Mouse (Mus musculus) midbrain, embryonic 16.5 days (tissue): ENCODE results near the gene Grk4. TPM values are rescaled to one million over a fixed set of nuclear protein-coding genes. Genes with fewer than 3 reads are reported as not detected.
A peak's percentile ranks its signal among the peaks of the same experiment; 100 is the strongest.

Source experiments
- ATAC-seq: fragments of 200-750 bp; cut with Nextera tagmentation; 2 replicates; pipeline ENCODE4 v1.8.0; 2017; ENCODE audit warnings: moderate TSS enrichment
- H3K27ac ChIP-seq: fragments of 300-500 bp; sonication (generic); 2 replicates; pipeline ENCODE4 v1.5.1; 2014; ENCODE audit warnings: mild to moderate bottlenecking, low read length, mixed read lengths
- H3K27me3 ChIP-seq: fragments of 300-500 bp; sonication (generic); 2 replicates; pipeline ENCODE4 v1.6.1; 2014; ENCODE audit warnings: low read depth, low read length, mixed read lengths; ENCODE audit not compliant: control insufficient read depth, insufficient read depth
- H3K36me3 ChIP-seq: fragments of 300-500 bp; sonication (generic); 2 replicates; pipeline ENCODE4 v1.6.1; 2014; ENCODE audit warnings: mild to moderate bottlenecking, low read length, moderate library complexity, mixed read lengths; ENCODE audit not compliant: control insufficient read depth, insufficient read depth
- H3K4me1 ChIP-seq: fragments of 300-500 bp; sonication (generic); 2 replicates; pipeline ENCODE4 v1.6.1; 2014; ENCODE audit warnings: mild to moderate bottlenecking, low read length, mixed read lengths; ENCODE audit not compliant: control insufficient read depth, insufficient read depth
- H3K4me2 ChIP-seq: fragments of 300-500 bp; sonication (generic); 2 replicates; pipeline ENCODE4 v1.6.1; 2014; ENCODE audit warnings: mild to moderate bottlenecking, low read length, mixed read lengths
- H3K4me3 ChIP-seq: fragments of 300-500 bp; sonication (generic); 2 replicates; pipeline ENCODE4 v1.5.1; 2014; ENCODE audit warnings: low read depth, mild to moderate bottlenecking, low read length, moderate library complexity, mixed read lengths
- H3K9ac ChIP-seq: fragments of 300-500 bp; sonication (generic); 2 replicates; pipeline ENCODE4 v1.6.1; 2014; ENCODE audit warnings: low read depth, low read length, mixed read lengths
- H3K9me3 ChIP-seq: fragments of 300-500 bp; sonication (generic); replicated peaks from 2 replicates; pipeline ENCODE4 v1.6.1; 2014; ENCODE audit warnings: mild to moderate bottlenecking, low read length, mixed read lengths; ENCODE audit not compliant: control insufficient read depth, poor library complexity, severe bottlenecking
- WGBS: fragments of 180-500 bp; shearing (Covaris S2); extraction: QIAGEN DNeasy Blood & Tissue Kit; methylation state at CpG from one replicate; pipeline ENCODE4 v1.1.7; 2014; 5-methylcytosine and 5-hydroxymethylcytosine counted together
- polyA plus RNA-seq: library from polyadenylated mRNA; unstranded; fragments of >200 nt; fragmentation: Nextera tagmentation; extraction: Ambion mirVana; gene quantifications from 2 replicates; pipeline ENCODE4 v1.2.1, GENCODE M21; 2015

Grk4 gene
- polyA plus RNA-seq = 2.8 and 3.2 TPM in 2 replicates

- Histone ChIP-seq H3K27me3 (no peaks in the 10 kb centered on the region), H3K4me2 (peak within 1 kb of the TSS; percentile 65), H3K4me1 (peaks cover 8% of the 10 kb centered on the region), H3K27ac (peak within 1 kb of the TSS; percentile 82), H3K9ac (peak within 1 kb of the TSS; percentile 73), H3K9me3 (no peaks in the 10 kb centered on the region), H3K4me3 (peak within 1 kb of the TSS; percentile 59), H3K36me3 (peaks cover 9% of the 10 kb centered on the region; the same call in 1 of the 2 replicates)
- WGBS = under 1% methylated on average over 60 of the region's 60 CpGs
- peak; percentile 100 for ATAC-seq
These were observed at the start of gene Grk4, which contains the start of gene Nop14 for GRCm38 (mm10) chr5:34659686-34660590. Gene Grk4 (plus strand): TSS chr5:34660379. Gene Nop14 (minus strand): TSS chr5:34660148.

- no peak overlapping the region for H3K27ac ChIP-seq
- peaks cover 11% of the 10 kb centered on the region for H3K4me1 ChIP-seq
- no peaks in the 10 kb centered on the region for H3K27me3 ChIP-seq
- WGBS = 100% methylated on average over 2 of the region's 2 CpGs
- no peak overlapping the region for H3K4me2 ChIP-seq
- H3K9me3 ChIP-seq = no peaks in the 10 kb centered on the region
- no peak overlapping the region for H3K9ac ChIP-seq
- no peak overlapping the region for H3K4me3 ChIP-seq
- no peak for ATAC-seq
- H3K36me3 ChIP-seq = peaks cover 39% of the 10 kb centered on the region
These were observed 27.2 kb upstream of the Grk4 start for GRCm38 (mm10) chr5:34632996-34633395.

- no peak overlapping the region for H3K4me2 ChIP-seq
- H3K4me3 ChIP-seq = no peak overlapping the region
- peaks cover 11% of the 10 kb centered on the region for H3K4me1 ChIP-seq
- no peaks in the 10 kb centered on the region for H3K27me3 ChIP-seq
- H3K9ac ChIP-seq = no peak overlapping the region
- H3K27ac ChIP-seq = no peak overlapping the region
- H3K36me3 ChIP-seq = peaks cover 33% of the 10 kb centered on the region
- no peak for ATAC-seq
- 70% methylated on average over 4 of the region's 4 CpGs for WGBS
- H3K9me3 ChIP-seq = no peaks in the 10 kb centered on the region
These were observed 26.5 kb upstream of the Grk4 start for GRCm38 (mm10) chr5:34633641-34634040.

GRCm38 (mm10) chr5:34634746-34635400, 25.3 kb upstream of the Grk4 start:
- Histone ChIP-seq H3K9ac (no peak overlapping the region), H3K9me3 (no peaks in the 10 kb centered on the region), H3K27me3 (no peaks in the 10 kb centered on the region), H3K36me3 (peaks cover 23% of the 10 kb centered on the region), H3K27ac (no peak overlapping the region), H3K4me3 (no peak overlapping the region), H3K4me1 (peaks cover 11% of the 10 kb centered on the region), H3K4me2 (no peak overlapping the region)
- WGBS = 89% methylated on average over 13 of the region's 13 CpGs
- ATAC-seq = no peak

- no peaks in the 10 kb centered on the region for H3K9me3 ChIP-seq
- no peak overlapping the region; the same call in 1 of the 2 replicates for H3K27ac ChIP-seq
- peak overlapping the region; percentile 87 for H3K9ac ChIP-seq
- peak overlapping the region; percentile 45 for H3K4me3 ChIP-seq
- peaks cover 11% of the 10 kb centered on the region for H3K4me1 ChIP-seq
- H3K36me3 ChIP-seq = peaks cover 28% of the 10 kb centered on the region
- WGBS = 62% methylated on average over 10 of the region's 10 CpGs
- H3K27me3 ChIP-seq = no peaks in the 10 kb centered on the region
- peak overlapping the region; percentile 68 for H3K4me2 ChIP-seq
- ATAC-seq = no peak
These were observed 24.4 kb upstream of the Grk4 start for GRCm38 (mm10) chr5:34635665-34636192.

- peak within 1 kb of the TSS; percentile 93 for H3K27ac ChIP-seq
- H3K27me3 ChIP-seq = no peaks in the 10 kb centered on the region
- under 1% methylated on average over 47 of the region's 48 CpGs for WGBS
- H3K9ac ChIP-seq = peak within 1 kb of the TSS; percentile 87
- peaks cover 11% of the 10 kb centered on the region for H3K4me1 ChIP-seq
- H3K36me3 ChIP-seq = peaks cover 25% of the 10 kb centered on the region
- peak; percentile 94 for ATAC-seq
- H3K4me2 ChIP-seq = peak within 1 kb of the TSS; percentile 68
- no peaks in the 10 kb centered on the region for H3K9me3 ChIP-seq
- peak within 1 kb of the TSS; percentile 45 for H3K4me3 ChIP-seq
These were observed 23.5 kb upstream of the Grk4 start, which contains the start of gene Mfsd10 for GRCm38 (mm10) chr5:34636481-34637287. Gene Mfsd10 (minus strand): TSS chr5:34637212.

GRCm38 (mm10) chr5:34637591-34638156, 22.5 kb upstream of the Grk4 start:
- H3K27ac ChIP-seq = no peak overlapping the region
- H3K9ac ChIP-seq = no peak overlapping the region
- H3K36me3 ChIP-seq = peaks cover 19% of the 10 kb centered on the region
- no peak overlapping the region for H3K4me3 ChIP-seq
- H3K4me1 ChIP-seq = peaks cover 11% of the 10 kb centered on the region
- H3K4me2 ChIP-seq = no peak overlapping the region
- WGBS = 80% methylated on average over 7 of the region's 7 CpGs
- H3K27me3 ChIP-seq = no peaks in the 10 kb centered on the region
- H3K9me3 ChIP-seq = no peaks in the 10 kb centered on the region
- no peak for ATAC-seq

GRCm38 (mm10) chr5:34641991-34642390, 18.2 kb upstream of the Grk4 start:
- H3K4me2 ChIP-seq = no peak overlapping the region
- H3K27ac ChIP-seq = no peak overlapping the region
- H3K36me3 ChIP-seq = peaks cover 34% of the 10 kb centered on the region
- ATAC-seq = no peak
- no peaks in the 10 kb centered on the region for H3K27me3 ChIP-seq
- H3K4me1 ChIP-seq = peaks cover 3% of the 10 kb centered on the region; the same call in 1 of the 2 replicates
- WGBS = 96% methylated on average over 3 of the region's 3 CpGs
- no peak overlapping the region for H3K9ac ChIP-seq
- no peak overlapping the region for H3K4me3 ChIP-seq
- H3K9me3 ChIP-seq = no peaks in the 10 kb centered on the region
